Mouse (Mus musculus): ENCODE measurements around the gene Myo15b.

Myo15b gene

DNA sequence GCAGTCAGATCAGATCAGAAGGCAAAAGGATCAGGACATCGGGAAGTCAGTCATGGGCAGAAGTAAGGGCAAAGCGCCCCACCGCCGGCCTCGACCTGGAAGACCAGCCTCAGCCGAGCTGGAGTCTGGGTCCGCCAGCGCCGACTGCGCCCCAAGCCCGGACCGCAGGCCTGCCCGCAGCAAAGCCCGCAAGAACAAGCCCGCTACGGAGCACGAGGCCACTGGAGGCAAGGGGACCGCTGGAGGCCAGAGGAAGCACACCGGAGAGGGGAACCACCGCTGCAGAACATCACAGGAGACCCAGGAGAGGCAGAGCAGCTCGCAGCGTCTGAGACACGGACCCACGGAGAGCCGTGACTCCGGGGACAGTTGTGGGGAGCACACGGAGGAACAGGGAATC is at the start of gene Myo15b:
TSS of gene Myo15b (plus strand) at position 53 of the 400 bp plus-strand sequence.
- DNase-seq (ENCODE audit: low spot score in 2 of 2) = no peak

DNA sequence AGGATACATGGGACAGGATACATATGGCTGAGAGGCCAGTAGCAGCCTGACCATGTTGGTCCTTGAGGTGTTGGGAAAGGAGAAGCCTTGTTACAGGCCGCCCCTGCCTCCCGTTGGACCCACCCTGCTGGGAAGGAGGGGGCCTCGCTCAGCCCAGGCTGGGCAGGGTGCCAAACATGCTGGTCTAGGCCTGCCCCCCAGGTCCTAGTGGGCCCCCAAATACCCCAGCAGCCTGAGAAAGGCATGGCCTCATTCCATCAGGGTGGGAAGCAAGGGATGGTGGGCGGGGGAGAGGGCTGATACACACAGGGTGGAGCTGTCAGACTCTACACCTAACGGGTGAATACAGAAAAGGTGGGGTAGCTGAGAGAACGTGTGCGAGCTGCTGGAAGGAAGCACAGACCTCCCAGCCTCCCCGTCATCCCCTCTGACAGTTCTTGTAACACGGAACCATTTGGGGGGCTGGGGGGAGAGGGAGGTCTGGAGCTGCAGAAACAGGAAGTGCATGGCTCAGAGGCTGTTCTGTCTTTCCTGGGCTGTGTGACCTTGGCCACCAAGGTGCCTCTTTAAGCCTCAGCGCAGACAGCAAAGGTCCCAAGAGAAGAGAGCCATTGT is 49.4 kb upstream of the Myo15b start:
- no peak for DNase-seq (ENCODE audit: low spot score in 2 of 2)

DNA sequence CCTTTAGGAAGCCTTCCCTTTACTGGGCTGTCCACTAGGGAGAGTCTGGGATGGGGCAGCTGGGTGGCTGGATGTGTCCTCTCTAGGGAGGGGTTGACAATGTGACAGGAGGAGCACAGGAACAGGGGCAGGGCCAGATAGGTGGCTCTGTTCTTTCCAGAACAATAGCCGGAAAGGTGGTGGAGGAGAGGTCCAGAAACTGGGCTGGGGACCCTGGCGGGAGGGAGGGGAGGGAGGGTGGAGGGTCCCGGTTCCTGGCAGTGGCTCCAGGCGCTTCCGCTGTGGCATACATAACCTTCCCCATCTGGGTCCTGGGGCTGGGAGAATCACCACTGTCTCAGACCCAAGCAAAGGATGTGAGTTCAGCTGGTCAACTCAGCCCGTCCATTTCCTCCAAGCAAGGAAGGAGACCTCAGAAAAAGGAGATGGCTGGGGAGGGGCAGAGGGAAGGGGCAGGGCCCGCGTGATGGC is 48.9 kb upstream of the Myo15b start:
- DNase-seq (ENCODE audit: low spot score in 2 of 2) = no peak

DNA sequence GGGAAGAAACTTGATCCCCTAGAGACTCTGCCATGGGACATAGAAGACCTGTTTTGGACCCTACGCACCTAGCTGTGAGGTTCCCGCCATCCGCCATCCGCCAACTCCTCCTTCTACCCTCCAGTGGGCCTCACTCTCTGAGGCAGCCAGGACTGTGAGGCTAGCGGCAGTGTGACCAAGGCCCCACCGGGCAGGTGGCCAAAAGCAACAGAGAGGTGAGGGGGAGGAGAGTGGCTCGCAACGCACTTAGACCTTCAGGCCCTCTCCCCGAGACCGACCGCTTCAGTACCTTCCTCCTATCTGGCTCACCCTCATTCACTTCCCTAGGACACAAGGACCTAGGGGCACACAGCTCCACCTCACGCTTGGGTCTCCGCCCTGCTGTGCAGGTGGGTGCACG is 47.8 kb upstream of the Myo15b start:
- no peak for DNase-seq (ENCODE audit: low spot score in 2 of 2)

DNA sequence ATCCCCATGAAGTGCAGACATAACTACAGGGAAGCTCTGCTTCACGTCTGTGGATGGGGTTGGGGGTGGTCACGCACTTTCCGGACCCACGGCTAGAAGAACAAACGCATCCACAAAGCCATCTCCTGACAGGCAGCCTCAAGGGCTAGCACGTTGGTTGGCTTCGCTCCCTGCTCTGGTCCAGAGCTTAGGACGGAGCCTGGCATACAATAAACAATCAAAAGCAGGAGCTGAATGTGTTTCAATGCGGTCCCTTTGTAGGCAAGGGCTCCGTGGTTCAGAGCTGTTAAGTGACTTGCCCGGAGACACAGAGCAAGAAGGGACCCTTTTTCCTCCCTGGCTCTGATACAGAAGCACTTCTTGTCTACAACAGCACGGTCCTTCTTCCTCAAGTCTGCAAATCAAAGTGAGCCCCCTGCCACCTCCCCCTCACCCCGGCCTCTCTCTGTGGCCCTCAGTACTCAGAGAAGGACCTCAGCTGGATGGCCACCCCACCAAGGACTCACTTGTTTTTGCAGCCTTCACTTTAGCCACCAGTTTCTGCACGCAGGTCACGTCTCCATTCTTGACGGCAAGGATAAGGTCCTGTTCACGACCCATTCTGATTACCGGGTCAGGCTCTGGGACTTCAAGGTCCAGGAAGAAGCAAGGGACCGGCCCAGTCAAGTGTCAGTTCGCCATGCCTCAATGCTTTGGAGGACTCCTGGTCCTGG is 46.7 kb upstream of the Myo15b start:
- no peak for DNase-seq (ENCODE audit: low spot score in 2 of 2)

DNA sequence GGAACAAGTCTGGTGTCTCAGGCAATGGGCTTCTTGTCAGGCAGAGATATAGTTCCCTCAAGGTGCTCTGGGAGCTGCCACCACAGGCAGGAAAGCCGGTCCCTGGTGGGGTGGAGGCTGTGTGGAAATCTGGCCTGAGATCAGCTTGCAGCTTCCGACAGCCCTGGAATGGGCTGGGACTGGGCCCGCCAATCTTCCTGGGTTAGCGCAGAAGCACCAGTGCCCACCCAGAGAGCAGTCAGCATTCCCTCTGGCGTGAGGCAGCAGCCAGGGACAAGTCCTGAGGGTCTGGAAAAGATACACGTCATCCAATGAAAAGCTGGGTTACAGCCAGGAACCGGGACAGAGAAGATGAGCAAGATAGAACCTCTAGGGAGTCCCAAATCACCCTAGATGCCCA is 46.1 kb upstream of the Myo15b start:
- no peak for DNase-seq (ENCODE audit: low spot score in 2 of 2)

DNA sequence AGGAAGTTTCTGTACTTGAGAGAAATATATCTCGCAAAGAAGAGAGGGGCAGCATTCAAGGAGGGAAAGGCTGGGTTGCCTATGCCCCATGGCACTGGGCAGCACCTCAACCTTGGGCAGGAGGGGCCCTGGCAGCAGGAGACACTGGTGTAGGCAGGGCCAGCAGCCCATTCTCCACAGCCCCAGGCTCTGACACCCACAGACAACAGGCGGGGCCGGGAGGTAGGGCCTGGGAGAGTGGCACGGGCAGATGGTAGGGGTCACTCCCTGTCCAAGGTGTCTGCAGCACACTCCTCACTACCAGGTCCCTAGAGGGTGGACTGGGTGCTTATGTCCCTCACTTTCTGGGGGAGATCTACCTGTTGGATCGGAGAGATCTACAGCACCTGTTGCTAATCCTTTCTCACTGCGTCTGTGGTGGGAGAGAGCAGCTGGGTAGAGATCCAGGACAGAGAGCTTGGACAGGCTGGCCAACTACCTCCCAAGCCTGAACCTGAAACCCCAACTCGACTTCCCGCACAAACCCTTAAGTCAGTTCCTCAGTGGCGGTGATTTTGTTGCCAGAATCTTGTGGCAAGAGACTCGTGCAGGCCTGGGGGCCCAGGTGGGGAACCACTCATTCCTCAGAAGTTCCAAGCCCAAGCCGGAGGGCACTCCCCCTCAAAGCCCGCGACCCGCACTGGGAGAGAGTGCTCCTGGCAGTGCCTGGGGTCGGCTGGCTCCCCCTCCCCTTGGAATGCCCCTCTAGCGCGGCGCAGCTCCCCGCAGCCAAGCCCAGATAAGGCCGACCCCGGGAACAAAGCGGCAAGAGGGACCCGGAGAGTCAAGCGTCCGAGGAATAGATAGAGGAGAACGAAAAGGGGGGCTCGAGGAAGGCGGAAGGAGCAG is 45.4 kb upstream of the Myo15b start:
- DNase-seq (ENCODE audit: low spot score in 2 of 2) = no peak

DNA sequence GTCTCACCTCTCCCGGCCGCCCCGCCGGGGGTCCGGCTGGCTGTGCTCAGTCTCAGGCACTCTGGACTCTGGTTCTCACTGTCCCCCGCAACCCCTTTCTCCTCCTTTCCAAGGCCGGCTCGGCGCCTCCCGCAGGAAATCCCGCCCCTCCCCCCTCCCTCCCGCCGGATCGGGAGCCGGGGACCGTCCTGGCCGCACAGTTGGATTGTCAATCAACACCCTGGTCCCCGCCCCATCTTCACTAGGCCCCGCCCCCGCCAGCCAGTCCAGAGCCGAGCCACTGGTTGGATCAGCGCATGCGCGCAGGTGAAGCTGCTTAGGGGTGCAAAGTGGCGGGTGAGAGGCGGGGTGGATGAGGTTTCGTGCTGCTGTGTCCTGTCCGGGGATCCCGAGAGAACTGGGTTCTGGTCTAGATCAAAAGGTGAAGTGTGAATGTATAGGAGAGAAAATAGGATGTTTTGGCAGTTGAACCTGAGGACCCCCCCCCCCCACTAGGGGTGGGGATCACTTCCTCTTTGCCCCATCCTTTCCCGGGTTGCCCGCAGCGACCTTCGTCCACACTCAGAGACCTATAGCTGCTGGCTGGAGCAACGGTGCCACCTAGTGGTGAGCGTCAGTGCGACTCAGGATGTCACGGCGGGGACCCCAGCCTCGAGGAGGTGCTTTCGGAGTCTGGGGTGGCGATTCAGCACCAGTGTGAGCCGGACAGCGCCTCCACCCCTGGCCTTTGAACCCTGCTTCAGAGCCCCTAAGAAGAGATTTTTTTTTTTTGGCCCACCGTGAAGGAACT is 44.5 kb upstream of the Myo15b start, which contains the start of gene Caskin2:
TSS of gene Caskin2 (minus strand) at position 133 of the 790 bp plus-strand sequence.
- peak; percentile 71 to 89 for DNase-seq (ENCODE audit: low spot score in 2 of 2)

DNA sequence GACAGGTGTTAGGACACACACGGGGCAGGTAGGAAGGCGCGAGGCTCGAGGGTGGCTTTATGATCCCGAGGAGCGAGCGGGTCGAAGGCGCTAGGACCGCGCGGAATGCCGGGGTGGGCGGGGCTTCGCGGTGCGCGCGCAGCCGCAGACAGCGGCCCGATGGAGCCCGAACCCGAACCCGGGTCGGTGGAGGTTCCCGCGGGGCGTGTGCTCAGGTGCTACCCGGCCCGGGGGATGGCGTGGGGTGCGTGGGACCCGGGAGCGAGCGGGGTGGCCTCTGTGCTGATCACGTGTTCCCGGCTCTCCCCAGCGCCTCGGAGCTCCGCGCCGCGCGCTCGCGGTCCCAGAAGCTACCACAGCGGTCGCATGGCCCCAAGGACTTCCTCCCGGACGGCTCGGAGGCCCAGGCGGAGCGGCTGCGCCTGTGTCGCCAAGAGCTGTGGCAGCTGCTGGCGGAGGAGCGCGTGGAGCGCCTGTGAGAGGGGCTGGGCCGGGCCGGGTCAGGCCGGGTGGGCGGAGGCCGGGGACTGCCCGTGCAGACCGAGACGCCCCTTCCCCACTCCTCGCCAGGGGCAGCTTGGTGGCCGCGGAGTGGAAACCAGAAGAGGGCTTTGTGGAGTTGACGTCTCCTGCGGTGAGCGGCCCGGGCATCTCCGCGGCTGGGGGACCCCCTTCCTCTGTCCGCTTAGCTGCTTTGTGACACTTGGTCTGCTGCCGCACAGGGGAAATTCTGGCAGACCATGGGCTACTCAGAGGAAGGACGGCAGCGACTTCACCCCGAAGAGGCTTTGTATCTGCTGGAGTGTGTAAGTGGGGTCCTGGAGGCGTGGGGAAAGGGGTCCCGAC is 43.4 kb upstream of the Myo15b start, which contains the start of gene Tsen54:
TSS of gene Tsen54 (plus strand) at position 120 of the 846 bp plus-strand sequence.
- peak in 1 of 2 experiments; percentile 75 for DNase-seq (ENCODE audit: low spot score in 2 of 2)

DNA sequence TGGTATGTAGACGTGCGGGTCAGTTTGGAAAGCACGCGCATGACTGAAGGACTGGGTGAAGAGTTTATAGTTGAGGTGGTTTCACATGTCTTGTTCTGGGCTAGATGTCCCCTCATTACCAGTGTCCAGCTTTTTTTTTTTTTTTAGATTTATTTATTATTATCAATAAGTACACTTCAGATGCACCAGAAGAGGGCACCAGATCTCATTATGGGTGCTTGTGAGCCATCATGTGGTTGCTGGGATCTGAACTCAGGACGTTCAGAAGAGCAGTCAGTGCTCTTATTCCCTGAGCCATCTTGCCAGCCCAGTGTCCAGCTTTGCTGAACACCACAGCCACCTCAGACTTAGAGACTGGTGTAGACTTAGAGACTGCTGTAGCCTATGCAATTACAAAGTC is 40.9 kb upstream of the Myo15b start:
- no peak for DNase-seq (ENCODE audit: low spot score in 2 of 2)

DNA sequence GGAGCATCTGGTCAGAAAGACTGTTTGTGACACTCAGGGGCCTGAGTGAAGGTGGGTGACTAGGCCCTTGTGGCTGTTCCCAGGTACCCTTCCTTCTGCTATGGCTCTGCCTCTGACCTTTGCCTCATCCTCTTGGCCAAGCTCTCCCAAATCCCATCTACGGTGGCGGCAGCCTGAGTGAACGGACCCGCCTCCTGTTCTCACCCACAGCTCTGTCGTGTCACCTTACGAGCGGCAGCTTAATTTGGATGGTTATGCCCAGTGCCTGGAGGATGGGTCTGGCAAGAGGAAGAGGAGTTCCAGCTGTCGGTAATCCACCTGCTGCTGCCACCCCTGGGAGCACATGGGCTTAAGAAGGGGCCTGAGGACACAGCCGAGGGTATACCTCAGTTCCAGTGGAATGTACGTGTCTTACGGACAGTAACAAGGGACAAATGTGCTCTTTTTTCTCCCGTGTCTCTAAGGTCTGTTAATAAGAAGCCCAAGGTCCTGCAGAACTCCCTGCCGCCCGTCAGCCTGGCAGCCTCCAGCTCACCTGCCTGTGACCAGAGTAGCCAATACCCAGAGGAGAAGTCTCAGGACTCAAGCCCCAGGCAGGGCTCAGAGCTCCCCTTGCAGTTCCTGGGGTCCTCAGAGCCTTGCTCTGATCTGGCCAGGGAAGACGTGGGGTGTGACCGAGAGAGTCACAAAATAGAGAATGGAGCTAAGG is 38.1 kb upstream of the Myo15b start:
- DNase-seq (ENCODE audit: low spot score in 2 of 2) = no peak

DNA sequence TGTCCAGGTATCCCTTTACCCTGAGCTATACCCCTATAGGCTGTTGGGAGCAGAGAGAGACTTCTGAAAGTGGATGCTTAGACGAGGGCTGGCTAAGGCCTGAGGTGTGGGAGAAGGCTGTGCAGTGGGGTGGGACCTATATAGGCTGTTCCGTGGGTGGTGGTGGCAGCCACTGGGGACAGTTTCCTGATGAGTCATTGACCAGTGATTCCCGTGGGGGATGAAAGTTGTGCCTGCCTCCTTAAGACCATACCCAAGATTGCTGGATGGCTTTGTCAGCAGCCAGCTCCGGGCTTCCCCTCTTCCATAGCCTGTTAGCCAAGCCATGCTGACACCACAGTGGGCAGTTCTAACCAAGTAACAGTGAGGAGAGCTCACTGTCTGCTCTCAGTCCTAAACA is 37.2 kb upstream of the Myo15b start:
- no peak for DNase-seq (ENCODE audit: low spot score in 2 of 2)

DNA sequence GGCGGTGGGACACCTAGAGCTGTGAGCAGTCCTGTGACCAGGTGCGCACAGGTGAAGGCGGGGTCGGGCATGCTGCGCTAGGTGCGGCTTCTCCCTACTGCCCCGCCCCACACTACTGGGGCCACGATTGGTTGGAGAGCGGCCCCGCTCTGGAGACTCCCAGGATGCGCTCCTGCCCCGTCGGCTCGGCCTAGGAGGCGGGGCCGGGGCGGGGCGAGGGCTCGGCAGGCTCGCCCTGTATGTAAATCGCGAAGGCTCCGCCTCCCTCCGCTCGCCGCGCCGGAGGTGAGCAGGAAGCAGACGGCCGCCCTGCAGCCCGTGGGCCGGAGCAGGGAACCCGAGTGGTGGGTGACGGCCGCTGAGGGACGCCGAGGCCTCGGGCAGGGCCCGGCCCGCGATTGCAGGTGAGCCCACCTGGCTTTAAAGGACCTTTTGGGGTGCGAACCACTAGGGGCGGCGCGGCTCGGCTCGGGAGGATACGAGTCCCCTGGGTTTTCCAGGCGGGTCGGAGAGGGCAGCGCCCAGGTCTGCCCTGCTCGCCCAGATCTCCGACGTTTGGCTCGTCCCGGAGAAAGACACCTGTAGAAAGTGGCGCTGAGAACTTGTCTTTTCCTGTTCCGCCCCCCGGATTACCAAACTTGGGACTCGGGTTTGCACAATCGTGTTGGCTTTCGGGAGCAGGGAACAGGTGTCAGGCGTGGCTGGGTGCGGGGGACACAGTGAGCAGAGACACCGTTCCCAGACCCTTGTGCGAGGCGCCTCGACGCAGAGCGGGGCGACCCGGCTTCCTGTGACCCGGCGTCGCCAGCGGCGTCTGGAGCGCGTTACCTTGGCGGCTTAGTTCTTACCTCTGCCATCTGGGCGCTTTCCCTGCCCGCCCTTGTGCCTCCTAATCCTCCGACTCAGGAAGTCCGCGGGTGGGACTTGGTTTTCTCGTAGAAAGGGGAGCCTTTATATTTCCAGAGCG is 34.1 kb upstream of the Myo15b start, which contains the start of gene Llgl2:
TSS of gene Llgl2 (plus strand) at position 276 of the 967 bp plus-strand sequence.
- peak in 1 of 2 experiments; percentile 61 for DNase-seq (ENCODE audit: low spot score in 2 of 2)

DNA sequence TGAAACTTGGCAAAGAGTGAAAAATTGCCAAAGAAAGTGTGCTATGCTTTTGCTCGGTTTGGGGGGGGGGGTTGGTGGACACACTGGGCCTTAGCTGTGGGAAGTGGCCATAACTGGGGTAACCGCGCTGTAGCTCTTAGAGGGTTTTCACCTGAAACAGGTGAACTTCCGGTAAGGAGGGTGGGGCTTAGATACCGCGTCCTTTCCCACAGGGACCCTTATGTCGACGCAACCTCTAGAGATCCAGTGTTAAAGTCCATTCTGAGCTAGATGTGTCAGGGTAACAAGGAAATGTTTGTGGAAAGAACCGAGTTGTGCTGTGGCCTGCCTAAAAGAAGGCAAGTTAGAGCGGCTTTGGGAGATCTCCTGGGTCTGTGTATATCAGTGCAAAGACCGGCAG is 33.4 kb upstream of the Myo15b start:
- DNase-seq (ENCODE audit: low spot score in 2 of 2) = no peak

DNA sequence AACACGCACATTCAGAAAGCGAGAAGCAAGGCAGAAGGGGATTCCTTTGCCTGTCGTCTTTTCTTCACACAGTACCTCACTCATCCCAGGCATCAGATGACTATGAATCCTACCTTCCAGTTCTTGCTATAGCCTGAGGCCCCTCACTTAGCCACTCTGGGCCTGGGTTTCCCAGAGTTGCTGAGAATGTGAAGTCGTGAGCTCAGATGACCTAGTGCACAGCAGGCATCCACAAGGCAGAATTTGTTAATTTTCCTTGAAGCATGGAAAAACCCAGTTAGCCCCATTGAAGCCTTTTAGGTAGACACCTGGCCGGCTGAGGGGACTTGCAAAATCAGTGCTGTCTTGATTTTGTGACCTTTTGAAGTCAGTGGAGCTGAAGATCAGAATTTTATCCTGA is 31.7 kb upstream of the Myo15b start:
- DNase-seq (ENCODE audit: low spot score in 2 of 2) = no peak

DNA sequence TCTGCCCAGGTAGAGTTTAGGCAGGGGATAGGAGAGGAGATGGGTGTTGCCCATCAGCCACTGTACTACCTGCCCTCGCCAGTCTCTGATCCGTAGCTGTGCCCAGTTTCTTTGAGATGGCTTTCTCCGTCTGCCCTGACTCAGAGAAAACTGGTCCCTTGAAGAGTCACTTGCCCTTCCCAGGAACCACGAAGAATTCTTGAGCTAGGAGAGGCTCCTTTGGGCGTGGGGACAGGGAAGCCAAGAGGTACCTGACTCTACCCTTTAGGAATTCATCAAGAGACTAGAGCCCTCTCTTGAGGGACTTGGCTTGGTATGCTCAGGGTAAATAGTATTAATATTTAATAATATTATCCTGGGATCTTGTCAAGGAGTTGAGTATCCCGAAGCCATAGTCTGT is 30.6 kb upstream of the Myo15b start:
- DNase-seq (ENCODE audit: low spot score in 2 of 2) = no peak

DNA sequence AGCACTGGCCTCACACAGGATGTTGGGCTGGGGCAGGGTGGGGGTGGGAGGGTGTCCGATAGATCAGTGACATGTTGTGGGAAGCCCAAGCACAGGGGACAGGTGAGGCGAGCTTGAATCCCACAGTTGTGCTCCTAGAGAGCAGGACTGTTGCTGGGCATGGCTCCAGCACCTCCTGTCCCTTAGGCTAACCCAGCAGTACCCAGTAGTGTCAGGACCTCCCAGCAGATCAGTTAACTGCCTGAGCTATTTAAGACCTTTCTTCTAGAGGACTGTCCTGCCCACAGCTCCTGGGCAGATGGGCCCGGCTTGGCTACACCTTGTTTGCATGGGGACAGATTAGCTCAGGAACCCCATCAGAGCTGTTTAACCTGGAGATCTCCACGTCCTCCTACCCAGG is 29.2 kb upstream of the Myo15b start:
- DNase-seq (ENCODE audit: low spot score in 2 of 2) = no peak

DNA sequence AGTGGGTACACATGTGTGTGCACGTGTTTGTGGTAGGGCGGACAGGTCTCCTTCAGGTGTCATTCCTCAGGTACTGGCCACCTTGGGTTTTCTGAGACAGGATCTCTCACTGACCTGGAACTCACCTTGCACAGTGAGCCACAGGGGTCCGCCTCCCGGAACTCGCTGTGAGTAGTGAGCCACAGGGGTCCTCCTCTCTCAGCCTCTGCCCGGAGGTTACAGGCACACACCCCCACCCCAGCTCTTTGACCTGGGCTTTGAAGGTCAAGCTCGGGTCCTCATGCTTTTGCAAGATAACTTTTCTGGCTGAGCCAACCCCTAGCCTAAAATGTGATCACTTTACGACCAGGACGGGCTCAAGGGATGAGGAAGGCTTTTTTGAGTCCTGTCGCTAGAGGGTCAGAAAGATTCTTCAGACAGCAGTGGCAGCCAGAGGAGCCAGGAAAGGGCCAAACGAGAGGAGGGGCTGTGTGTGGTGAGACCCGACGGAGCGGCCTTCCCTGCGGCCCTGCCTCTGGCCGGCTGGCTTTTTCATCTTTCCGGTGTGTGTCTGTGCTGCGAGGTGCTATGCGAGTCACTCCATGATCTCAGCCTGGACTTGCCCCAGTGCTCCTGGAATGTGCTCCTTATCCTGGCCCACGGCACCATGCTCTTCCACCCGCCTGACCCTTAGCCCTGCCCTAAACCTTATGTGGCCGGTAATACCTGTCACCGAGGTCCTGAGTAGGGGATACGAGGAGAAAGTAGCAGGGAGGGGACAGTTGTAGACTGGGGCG is 27.5 kb upstream of the Myo15b start:
- DNase-seq (ENCODE audit: low spot score in 2 of 2) = no peak
